Mouse (Mus musculus): ENCODE data around the gene Cdkn3.
"Not testable (repeated sequence)": the region's sequence is repeated elsewhere in the genome, so short reads cannot be mapped to it uniquely, and the experiment has no call there.

The Cdkn3 gene

GRCm38 (mm10) chr14:46785247-46785646 lies 24.9 kb downstream of the Cdkn3 start:
- DNase-seq: no peak

- DNase-seq: no peak
These were observed 27.1 kb downstream of the Cdkn3 start for GRCm38 (mm10) chr14:46787454-46787786.

- DNase-seq: peak; percentile 92
These were observed 27.6 kb downstream of the Cdkn3 start, which contains the start of gene Cnih1 for GRCm38 (mm10) chr14:46787787-46788504. Gene Cnih1, minus strand, starts transcription at chr14:46788411.

GRCm38 (mm10) chr14:46788505-46788901 lies 28.2 kb downstream of the Cdkn3 start:
- no peak for DNase-seq

- DNase-seq: peak; percentile 32
These were observed 30.0 kb downstream of the Cdkn3 start for GRCm38 (mm10) chr14:46790303-46790702.

GRCm38 (mm10) chr14:46790723-46791122 lies 30.4 kb downstream of the Cdkn3 start:
- DNase-seq: no peak

GRCm38 (mm10) chr14:46794157-46794556 lies 33.8 kb downstream of the Cdkn3 start:
- DNase-seq: peak; percentile 59

- DNase-seq: peak; percentile 35
These were observed 40.5 kb downstream of the Cdkn3 start for GRCm38 (mm10) chr14:46800684-46801345.

GRCm38 (mm10) chr14:46803259-46803658 lies 42.9 kb downstream of the Cdkn3 start:
- DNase-seq: no peak

GRCm38 (mm10) chr14:46803791-46804190 lies 43.5 kb downstream of the Cdkn3 start:
- peak; percentile 42 for DNase-seq

- no peak for DNase-seq
These were observed 45.8 kb downstream of the Cdkn3 start for GRCm38 (mm10) chr14:46806186-46806585.

GRCm38 (mm10) chr14:46807927-46808326 lies 47.6 kb downstream of the Cdkn3 start:
- DNase-seq: no peak

- DNase-seq: no peak
These were observed 55.3 kb downstream of the Cdkn3 start for GRCm38 (mm10) chr14:46815640-46816039.

- no peak for DNase-seq
These were observed 56.7 kb downstream of the Cdkn3 start for GRCm38 (mm10) chr14:46816916-46817622.

GRCm38 (mm10) chr14:46818743-46819142 lies 58.4 kb downstream of the Cdkn3 start:
- DNase-seq: no peak

GRCm38 (mm10) chr14:46819961-46820360 lies 59.6 kb downstream of the Cdkn3 start:
- DNase-seq: not testable (repeated sequence)
